Mouse (Mus musculus): Measurements from ENCODE around the gene Ccdc174. TPM values are rescaled to one million over a fixed set of nuclear protein-coding genes. Genes with fewer than 3 reads are reported as not detected.

Gene Ccdc174
- polyA plus RNA-seq, 1 experiment from 2014 or later: 31.0 TPM

DNA sequence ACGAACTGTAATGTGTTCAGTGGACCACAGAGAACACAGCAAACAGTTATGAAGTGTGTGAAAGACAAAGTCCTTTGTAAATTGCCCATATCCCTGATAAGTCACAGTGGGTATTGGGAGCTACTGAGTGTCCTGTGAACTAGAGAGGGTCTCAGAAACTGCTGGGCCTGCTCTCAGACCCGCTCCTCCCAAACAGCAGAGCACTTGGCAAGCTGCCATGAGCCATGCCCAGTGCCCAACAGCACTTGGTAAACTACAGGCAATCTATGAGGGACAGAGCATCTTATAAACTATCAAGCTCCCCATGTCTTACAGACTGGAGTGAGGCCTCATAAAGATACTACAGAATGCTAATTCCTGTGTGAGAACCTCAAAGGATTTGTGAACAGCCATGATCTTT lies 70.6 kb downstream of the Ccdc174 start:
- Histone ChIP-seq H3K9ac (no peak overlapping the region), H3K9me3 (no peaks in the 10 kb centered on the region), H3K27me3 (no peaks in the 10 kb centered on the region), H3K4me3 (no peak overlapping the region), H3K4me2 (no peak overlapping the region), H3K27ac (no peak overlapping the region), H3K4me1 (no peaks in the 10 kb centered on the region), H3K36me3 (no peaks in the 10 kb centered on the region)
- 48% methylated on average over 2 of the region's 2 CpGs for WGBS
- no peak for ATAC-seq (ENCODE audit: insufficient number of reproducible peaks, low FRiP score, low TSS enrichment, low read depth)

Other genes with a start within 250 kb of the Ccdc174 start
- 44.5 and 46.8 TPM in 2 replicates for gene Slc6a6, start 194.0 kb upstream of the Ccdc174 start, polyA plus RNA-seq (2015; fragmentation: Nextera tagmentation; extraction: Ambion mirVana)
- gene Grip2, start 50.8 kb upstream of the Ccdc174 start, polyA plus RNA-seq (2015; fragmentation: Nextera tagmentation; extraction: Ambion mirVana): 1.7 and 4.0 TPM in 2 replicates
- 0.14 and 0.41 TPM in 2 replicates for gene 4930590J08Rik, start 24.8 kb downstream of the Ccdc174 start, polyA plus RNA-seq (2015; fragmentation: Nextera tagmentation; extraction: Ambion mirVana)
- gene Fgd5, start 100.8 kb downstream of the Ccdc174 start, polyA plus RNA-seq (2015; fragmentation: Nextera tagmentation; extraction: Ambion mirVana): 10.2 and 10.3 TPM in 2 replicates
- 15.7 and 19.6 TPM in 2 replicates for gene Nr2c2, start 213.3 kb downstream of the Ccdc174 start, polyA plus RNA-seq (2015; fragmentation: Nextera tagmentation; extraction: Ambion mirVana)

Measured in limb, embryonic 15.5 days (tissue).